Mouse (Mus musculus) heart, adult 2 months (tissue): ENCODE measurements at regions not wholly inside any gene's neighbourhood (a gene's known extent, or its start where the extent isn't known, plus 50 kb on each side); places are given as distances from the start of the nearest gene placed in this dataset.

Experiments used
- DNase-seq, 2 experiments: peaks; one replicate each; pipeline ENCODE4 v3.0.0; 2021
- H3K27ac ChIP-seq: fragments of 200-600 bp; 2 replicates; pipeline ENCODE4 v1.8.1; 2022
- H3K27me3 ChIP-seq: fragments of 200-500 bp; 2 replicates; pipeline ENCODE4 v1.6.1; 2012; ENCODE audit warnings: mild to moderate bottlenecking, low read length, inconsistent platforms, mixed read lengths; ENCODE audit not compliant: control insufficient read depth, insufficient read depth
- H3K36me3 ChIP-seq: fragments of 200-500 bp; 2 replicates; pipeline ENCODE4 v1.6.1; 2012; ENCODE audit warnings: low read length, inconsistent platforms; ENCODE audit not compliant: control insufficient read depth, insufficient read depth
- H3K4me1 ChIP-seq: fragments of 200-500 bp; 2 replicates; pipeline ENCODE4 v1.6.1; 2011; ENCODE audit warnings: low read length; ENCODE audit not compliant: control insufficient read depth, insufficient read depth
- H3K4me3 ChIP-seq: fragments of 200-600 bp; 2 replicates; pipeline ENCODE4 v1.8.1; 2022
- H3K79me2 ChIP-seq: fragments of 200-500 bp; replicated peaks from 2 replicates; pipeline ENCODE4 v1.6.1; 2012; ENCODE audit warnings: mild to moderate bottlenecking, inconsistent platforms, low read length, moderate library complexity, mixed read lengths; ENCODE audit not compliant: control insufficient read depth, insufficient read depth
- H3K9ac ChIP-seq: fragments of 200-500 bp; 2 replicates; pipeline ENCODE4 v1.6.1; 2012; ENCODE audit warnings: low read depth, mild to moderate bottlenecking, control low read depth, inconsistent platforms, low read length, mixed read lengths
- CTCF ChIP-seq: fragments of 200-600 bp; IDR thresholded peaks from 2 replicates; pipeline ENCODE4 v1.8.1; 2022; ENCODE audit warnings: antibody characterized with exemption, mild to moderate bottlenecking, moderate library complexity
- EP300 ChIP-seq: fragments of 200-500 bp; IDR thresholded peaks from 2 replicates; pipeline ENCODE4 v1.6.1; 2011; ENCODE audit warnings: low read depth, low read length, control low read depth; ENCODE audit not compliant: insufficient read depth
- POLR2A ChIP-seq: fragments of 200-500 bp; IDR thresholded peaks from 2 replicates; pipeline ENCODE4 v1.6.1; 2011; ENCODE audit warnings: mild to moderate bottlenecking, low read depth, low read length, control low read depth; ENCODE audit not compliant: insufficient read depth
- WGBS: fragments of 180-500 bp; shearing (Covaris S2); methylation state at CpG from one replicate; pipeline ENCODE4 v1.1.7; 2018; 5-methylcytosine and 5-hydroxymethylcytosine counted together
- intact Hi-C: fragments of 180-260 bp; cut with DNase I; formaldehyde crosslinking; loops from one replicate; pipeline ENCODE4 v1.15.1; 2025

- intact Hi-C loops, result no loop called here
- H3K79me2 ChIP-seq, result no peaks in the 10 kb centered on the region
- H3K9ac ChIP-seq, result no peak overlapping the region
- H3K27ac ChIP-seq, result no peak overlapping the region
- no peaks in the 10 kb centered on the region for H3K27me3 ChIP-seq
- H3K4me1 ChIP-seq, result no peaks in the 10 kb centered on the region
- H3K36me3 ChIP-seq, result no peaks in the 10 kb centered on the region
- 84% methylated on average over 12 of the region's 12 CpGs for WGBS
- TF ChIP-seq CTCF, result no peak
- TF ChIP-seq EP300, result no peak
- no peak for TF ChIP-seq POLR2A
- H3K4me3 ChIP-seq, result no peak overlapping the region
- no peak for DNase-seq
These were observed 108.0 kb upstream of the Bach2 start for GRCm38 (mm10) chr4:32130594-32130993.

GRCm38 (mm10) chr4:32131819-32132218, 106.8 kb upstream of the Bach2 start:
- Histone ChIP-seq H3K4me3 (no peak overlapping the region), H3K27ac (no peak overlapping the region), H3K36me3 (no peaks in the 10 kb centered on the region), H3K4me1 (no peaks in the 10 kb centered on the region), H3K79me2 (no peaks in the 10 kb centered on the region), H3K27me3 (no peaks in the 10 kb centered on the region), H3K9ac (no peak overlapping the region)
- no peak for DNase-seq
- intact Hi-C loops, result no loop called here
- TF ChIP-seq EP300 (no peak), CTCF (no peak), POLR2A (no peak)
- 84% methylated on average over 5 of the region's 5 CpGs for WGBS

DNA sequence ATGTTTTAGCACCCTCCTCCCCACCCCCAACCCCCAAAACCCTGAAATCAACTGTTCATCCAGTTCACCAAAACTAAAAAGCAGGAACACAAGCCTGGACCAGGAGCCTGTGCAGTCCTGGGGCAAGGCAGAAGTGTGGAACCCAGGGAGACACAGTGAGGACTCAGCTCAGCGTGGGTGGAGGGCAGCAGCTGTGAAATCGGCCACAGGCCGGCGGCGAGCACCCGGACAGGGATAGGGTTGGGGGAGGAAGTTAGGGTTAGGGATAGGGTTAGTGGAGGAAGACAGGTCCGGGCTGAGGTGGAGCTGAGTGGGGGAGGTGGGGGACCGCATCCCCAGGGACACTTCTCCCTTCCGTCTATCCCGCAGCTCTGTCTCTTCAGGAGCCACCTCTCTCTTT, 102.5 kb upstream of the Bach2 start:
- intact Hi-C loops, result no loop called here
- 74% methylated on average over 9 of the region's 10 CpGs for WGBS
- Histone ChIP-seq H3K79me2 (no peaks in the 10 kb centered on the region), H3K4me1 (no peaks in the 10 kb centered on the region), H3K4me3 (no peak overlapping the region), H3K36me3 (no peaks in the 10 kb centered on the region), H3K27me3 (no peaks in the 10 kb centered on the region), H3K27ac (no peak overlapping the region), H3K9ac (no peak overlapping the region)
- TF ChIP-seq POLR2A, result no peak
- no peak for DNase-seq

DNA sequence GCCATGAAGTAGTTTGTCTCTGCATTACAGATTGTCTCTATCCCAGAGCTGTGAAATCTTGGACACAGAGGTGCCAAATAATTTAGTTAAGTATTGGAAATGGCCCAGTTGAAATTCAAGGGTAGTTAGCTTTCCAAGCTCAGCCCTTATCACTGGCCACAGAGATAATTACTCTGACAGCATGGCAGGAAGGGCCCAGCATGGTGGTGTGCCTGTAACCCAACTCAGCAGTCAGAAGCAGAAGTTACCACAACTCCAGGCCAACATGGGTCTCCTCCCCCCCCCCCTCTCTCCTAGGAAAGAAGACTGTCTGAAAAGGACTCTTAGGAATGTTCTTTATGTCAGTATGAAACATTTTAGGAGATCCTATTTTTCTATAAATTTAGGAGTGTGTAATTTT, 101.4 kb upstream of the Bach2 start:
- H3K9ac ChIP-seq, result no peak overlapping the region
- H3K79me2 ChIP-seq, result no peaks in the 10 kb centered on the region
- no peaks in the 10 kb centered on the region for H3K36me3 ChIP-seq
- H3K4me3 ChIP-seq, result no peak overlapping the region
- no peaks in the 10 kb centered on the region for H3K4me1 ChIP-seq
- H3K27me3 ChIP-seq, result no peaks in the 10 kb centered on the region
- TF ChIP-seq POLR2A (no peak), CTCF (no peak), EP300 (no peak)
- H3K27ac ChIP-seq, result no peak overlapping the region
- DNase-seq, result no peak
- intact Hi-C loops, result no loop called here

- DNase-seq, result no peak
- no peak overlapping the region for H3K9ac ChIP-seq
- H3K4me1 ChIP-seq, result no peaks in the 10 kb centered on the region
- H3K27ac ChIP-seq, result no peak overlapping the region
- no peaks in the 10 kb centered on the region for H3K27me3 ChIP-seq
- no peak overlapping the region for H3K4me3 ChIP-seq
- WGBS, result 66% methylated on average over 10 of the region's 10 CpGs
- intact Hi-C loops, result no loop called here
- no peaks in the 10 kb centered on the region for H3K79me2 ChIP-seq
- TF ChIP-seq CTCF (no peak), POLR2A (no peak), EP300 (no peak)
- no peaks in the 10 kb centered on the region for H3K36me3 ChIP-seq
These were observed 100.6 kb upstream of the Bach2 start for GRCm38 (mm10) chr4:32137966-32138365.

DNA sequence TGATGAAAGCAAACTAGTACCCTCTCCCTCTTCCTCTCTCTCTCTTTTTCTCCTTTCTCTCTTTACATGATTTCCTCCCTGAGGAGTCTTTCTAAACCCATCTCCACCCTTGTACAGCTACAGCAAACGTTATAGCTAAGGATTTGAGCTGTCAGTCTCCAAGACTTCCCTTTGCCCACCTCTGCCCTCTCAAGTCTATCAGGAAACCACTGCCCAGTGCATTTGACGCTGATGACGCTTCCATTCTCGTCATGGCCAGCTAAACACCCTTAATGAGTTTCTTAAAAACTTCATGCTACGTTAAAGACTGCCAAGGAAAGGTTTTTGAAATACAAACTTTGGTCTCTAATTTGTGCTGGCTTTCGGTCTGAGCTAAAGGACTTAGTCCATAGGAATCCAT, 99.0 kb upstream of the Bach2 start:
- H3K36me3 ChIP-seq, result no peaks in the 10 kb centered on the region
- H3K27ac ChIP-seq, result no peak overlapping the region
- intact Hi-C loops, result no loop called here
- H3K27me3 ChIP-seq, result no peaks in the 10 kb centered on the region
- no peak for DNase-seq
- H3K4me1 ChIP-seq, result no peaks in the 10 kb centered on the region
- H3K79me2 ChIP-seq, result no peaks in the 10 kb centered on the region
- H3K9ac ChIP-seq, result no peak overlapping the region
- TF ChIP-seq EP300, result no peak
- no peak for TF ChIP-seq POLR2A
- no peak for TF ChIP-seq CTCF
- WGBS, result 79% methylated on average over 6 of the region's 6 CpGs
- no peak overlapping the region for H3K4me3 ChIP-seq
